Mouse (Mus musculus) forebrain, embryonic 12.5 days (tissue): ENCODE measurements around the gene Elane. TPM values are rescaled to one million over a fixed set of nuclear protein-coding genes. Genes with fewer than 3 reads are reported as not detected.

Experiments
- ATAC-seq: fragments of 200-750 bp; cut with Nextera tagmentation; 2 replicates; pipeline ENCODE4 v1.8.0; 2017; ENCODE audit warnings: moderate TSS enrichment; ENCODE audit not compliant: low FRiP score
- H3K27ac ChIP-seq: fragments of 300-500 bp; sonication (generic); 2 replicates; pipeline ENCODE4 v1.5.1; 2016; ENCODE audit warnings: mild to moderate bottlenecking
- H3K27me3 ChIP-seq: fragments of 300-500 bp; sonication (generic); 2 replicates; pipeline ENCODE4 v1.6.1; 2016; ENCODE audit warnings: mild to moderate bottlenecking
- H3K36me3 ChIP-seq: fragments of 300-500 bp; sonication (generic); replicated peaks from 2 replicates; pipeline ENCODE4 v1.6.1; 2016; ENCODE audit warnings: mild to moderate bottlenecking
- H3K4me1 ChIP-seq: fragments of 300-500 bp; sonication (generic); 2 replicates; pipeline ENCODE4 v1.6.1; 2016
- H3K4me2 ChIP-seq: fragments of 300-500 bp; sonication (generic); 2 replicates; pipeline ENCODE4 v1.6.1; 2016; ENCODE audit warnings: mild to moderate bottlenecking, moderate library complexity
- H3K4me3 ChIP-seq: fragments of 300-500 bp; sonication (generic); replicated peaks from 2 replicates; pipeline ENCODE4 v1.5.1; 2016; ENCODE audit warnings: mild to moderate bottlenecking
- H3K9ac ChIP-seq: fragments of 300-500 bp; sonication (generic); 2 replicates; pipeline ENCODE4 v1.6.1; 2016; ENCODE audit warnings: mild to moderate bottlenecking
- H3K9me3 ChIP-seq: fragments of 300-500 bp; sonication (generic); 2 replicates; pipeline ENCODE4 v1.6.1; 2016
- WGBS: fragments of 180-500 bp; shearing (Covaris S2); methylation state at CpG from one replicate; pipeline ENCODE4 v1.1.7; 2016; 5-methylcytosine and 5-hydroxymethylcytosine counted together
- polyA plus RNA-seq: library from polyadenylated mRNA; unstranded; fragments of >200 nt; fragmentation: Nextera tagmentation; extraction: Ambion mirVana; gene quantifications from 2 replicates; pipeline ENCODE4 v1.2.1, GENCODE M21; 2016

Gene Elane
- polyA plus RNA-seq, 1 experiment from 2014 or later, result not detected

- H3K36me3 ChIP-seq, result no peaks in the 10 kb centered on the region
- WGBS, result under 1% methylated on average over 34 of the region's 34 CpGs
- H3K4me1 ChIP-seq, result peaks cover 48% of the 10 kb centered on the region
- peak overlapping the region; percentile 38 for H3K4me2 ChIP-seq
- no peak overlapping the region; the same call in 1 of the 2 replicates for H3K9ac ChIP-seq
- ATAC-seq, result no peak
- peak overlapping the region; percentile 24 for H3K4me3 ChIP-seq
- peaks cover 71% of the 10 kb centered on the region for H3K27me3 ChIP-seq
- no peaks in the 10 kb centered on the region for H3K9me3 ChIP-seq
- no peak overlapping the region for H3K27ac ChIP-seq
Measured at GRCm38 (mm10) chr10:79921572-79921971, 35.5 kb downstream of the Elane start.

GRCm38 (mm10) chr10:79924998-79925784, 39.1 kb downstream of the Elane start:
- ATAC-seq, result peak; percentile 2; the same call in 1 of the 2 replicates
- no peaks in the 10 kb centered on the region for H3K36me3 ChIP-seq
- WGBS, result 12% methylated on average over 29 of the region's 29 CpGs
- H3K27ac ChIP-seq, result 0 out of 2 replicates have a peak overlapping the region, but pooled peaks have one; percentile 8
- H3K9me3 ChIP-seq, result no peaks in the 10 kb centered on the region
- H3K4me2 ChIP-seq, result no peak overlapping the region
- H3K9ac ChIP-seq, result no peak overlapping the region
- peaks cover 51% of the 10 kb centered on the region for H3K4me1 ChIP-seq
- 0 out of 2 replicates have a peak overlapping the region, but pooled peaks have one; percentile 90 for H3K4me3 ChIP-seq
- peaks cover 42% of the 10 kb centered on the region for H3K27me3 ChIP-seq

- ATAC-seq, result peak; percentile 10; the same call in 1 of the 2 replicates
- H3K36me3 ChIP-seq, result peaks cover 4% of the 10 kb centered on the region
- no peaks in the 10 kb centered on the region for H3K9me3 ChIP-seq
- H3K4me2 ChIP-seq, result peak overlapping the region; percentile 89
- H3K4me3 ChIP-seq, result peak overlapping the region; percentile 90
- H3K9ac ChIP-seq, result peak overlapping the region; percentile 87
- peak overlapping the region; percentile 65 for H3K27ac ChIP-seq
- WGBS, result 13% methylated on average over 15 of the region's 15 CpGs
- H3K27me3 ChIP-seq, result peaks cover 34% of the 10 kb centered on the region
- peaks cover 45% of the 10 kb centered on the region for H3K4me1 ChIP-seq
Measured at GRCm38 (mm10) chr10:79925785-79926490, 39.9 kb downstream of the Elane start.

- peak within 1 kb of the TSS; percentile 89 for H3K4me2 ChIP-seq
- H3K4me1 ChIP-seq, result peaks cover 38% of the 10 kb centered on the region
- H3K27ac ChIP-seq, result peak within 1 kb of the TSS; percentile 92
- WGBS, result under 1% methylated on average over 63 of the region's 63 CpGs
- H3K9ac ChIP-seq, result peak within 1 kb of the TSS; percentile 87
- H3K9me3 ChIP-seq, result no peaks in the 10 kb centered on the region
- H3K4me3 ChIP-seq, result peak within 1 kb of the TSS; percentile 90
- peaks cover 27% of the 10 kb centered on the region for H3K27me3 ChIP-seq
- peak; percentile 80 for ATAC-seq
- peaks cover 12% of the 10 kb centered on the region for H3K36me3 ChIP-seq
Measured at GRCm38 (mm10) chr10:79926491-79927323, 40.7 kb downstream of the Elane start, which contains the start of gene Arid3a. Gene Arid3a (plus strand): TSS chr10:79927043.

- Histone ChIP-seq H3K27ac (peak overlapping the region; percentile 92), H3K4me2 (peak overlapping the region; percentile 89), H3K4me3 (peak overlapping the region; percentile 90), H3K9ac (peak overlapping the region; percentile 87), H3K9me3 (no peaks in the 10 kb centered on the region), H3K4me1 (peaks cover 43% of the 10 kb centered on the region), H3K27me3 (peaks cover 19% of the 10 kb centered on the region), H3K36me3 (peaks cover 19% of the 10 kb centered on the region)
- under 1% methylated on average over 54 of the region's 54 CpGs for WGBS
- ATAC-seq, result peak; percentile 44
Measured at GRCm38 (mm10) chr10:79927324-79928029, 41.4 kb downstream of the Elane start.

- Histone ChIP-seq H3K9ac (peak overlapping the region; percentile 87), H3K4me3 (peak overlapping the region; percentile 90), H3K4me1 (peaks cover 50% of the 10 kb centered on the region), H3K9me3 (no peaks in the 10 kb centered on the region), H3K27me3 (peaks cover 12% of the 10 kb centered on the region), H3K4me2 (peak overlapping the region; percentile 89), H3K36me3 (peaks cover 26% of the 10 kb centered on the region), H3K27ac (peak overlapping the region; percentile 92)
- no peak for ATAC-seq
- under 1% methylated on average over 28 of the region's 29 CpGs for WGBS
Measured at GRCm38 (mm10) chr10:79928030-79928694, 42.1 kb downstream of the Elane start.

- no peak for ATAC-seq
- Histone ChIP-seq H3K9ac (peak overlapping the region; percentile 87), H3K27me3 (peaks cover 3% of the 10 kb centered on the region), H3K4me3 (peak overlapping the region; percentile 90), H3K9me3 (no peaks in the 10 kb centered on the region), H3K36me3 (peaks cover 36% of the 10 kb centered on the region), H3K4me2 (peak overlapping the region; percentile 89), H3K27ac (peak overlapping the region; percentile 92; the same call in 1 of the 2 replicates), H3K4me1 (peaks cover 59% of the 10 kb centered on the region)
- 25% methylated on average over 9 of the region's 9 CpGs for WGBS
Measured at GRCm38 (mm10) chr10:79928907-79929701, 43.1 kb downstream of the Elane start.

GRCm38 (mm10) chr10:79929967-79930825, 44.1 kb downstream of the Elane start:
- peaks cover 62% of the 10 kb centered on the region for H3K4me1 ChIP-seq
- no peak overlapping the region; the same call in 1 of the 2 replicates for H3K4me2 ChIP-seq
- no peak for ATAC-seq
- no peak overlapping the region for H3K9ac ChIP-seq
- no peaks in the 10 kb centered on the region for H3K27me3 ChIP-seq
- WGBS, result 90% methylated on average over 18 of the region's 18 CpGs
- peaks cover 39% of the 10 kb centered on the region for H3K36me3 ChIP-seq
- 0 out of 2 replicates have a peak overlapping the region, but pooled peaks have one; percentile 92 for H3K27ac ChIP-seq
- no peak overlapping the region for H3K4me3 ChIP-seq
- no peaks in the 10 kb centered on the region for H3K9me3 ChIP-seq

- Histone ChIP-seq H3K9me3 (no peaks in the 10 kb centered on the region), H3K4me2 (no peak overlapping the region; the same call in 1 of the 2 replicates), H3K4me1 (peaks cover 57% of the 10 kb centered on the region), H3K36me3 (peaks cover 40% of the 10 kb centered on the region), H3K4me3 (no peak overlapping the region), H3K27ac (no peak overlapping the region), H3K9ac (no peak overlapping the region), H3K27me3 (no peaks in the 10 kb centered on the region)
- no peak for ATAC-seq
- WGBS, result 90% methylated on average over 16 of the region's 16 CpGs
Measured at GRCm38 (mm10) chr10:79930826-79931186, 44.8 kb downstream of the Elane start.

GRCm38 (mm10) chr10:79931797-79932196, 45.8 kb downstream of the Elane start:
- Histone ChIP-seq H3K4me2 (no peak overlapping the region), H3K4me3 (no peak overlapping the region), H3K36me3 (peaks cover 40% of the 10 kb centered on the region), H3K27ac (0 out of 2 replicates have a peak overlapping the region, but pooled peaks have one; percentile 9), H3K9me3 (no peaks in the 10 kb centered on the region), H3K9ac (no peak overlapping the region), H3K27me3 (no peaks in the 10 kb centered on the region), H3K4me1 (peaks cover 54% of the 10 kb centered on the region)
- 86% methylated on average over 9 of the region's 9 CpGs for WGBS
- ATAC-seq, result no peak
